Mouse (Mus musculus) neural tube, embryonic 12.5 days (tissue): ENCODE measurements around the gene St6galnac4. TPM values are rescaled to one million over a fixed set of nuclear protein-coding genes. Genes with fewer than 3 reads are reported as not detected.

Experiments used
- ATAC-seq: fragments of 200-750 bp; cut with Nextera tagmentation; 2 replicates; pipeline ENCODE4 v1.8.0; 2017; ENCODE audit warnings: low read depth, mild to moderate bottlenecking, moderate TSS enrichment, moderate library complexity; ENCODE audit not compliant: low FRiP score
- H3K27ac ChIP-seq: fragments of 300-500 bp; sonication (generic); 2 replicates; pipeline ENCODE4 v1.5.1; 2016
- H3K27me3 ChIP-seq: fragments of 300-500 bp; sonication (generic); replicated peaks from 2 replicates; pipeline ENCODE4 v1.6.1; 2016; ENCODE audit warnings: mild to moderate bottlenecking
- H3K36me3 ChIP-seq: fragments of 300-500 bp; sonication (generic); 2 replicates; pipeline ENCODE4 v1.6.1; 2016; ENCODE audit warnings: mild to moderate bottlenecking
- H3K4me1 ChIP-seq: fragments of 300-500 bp; sonication (generic); 2 replicates; pipeline ENCODE4 v1.6.1; 2016
- H3K4me2 ChIP-seq: fragments of 300-500 bp; sonication (generic); replicated peaks from 2 replicates; pipeline ENCODE4 v1.6.1; 2016; ENCODE audit warnings: mild to moderate bottlenecking
- H3K4me3 ChIP-seq: fragments of 300-500 bp; sonication (generic); 2 replicates; pipeline ENCODE4 v1.5.1; 2016
- H3K9ac ChIP-seq: fragments of 300-500 bp; sonication (generic); 2 replicates; pipeline ENCODE4 v1.6.1; 2016; ENCODE audit warnings: mild to moderate bottlenecking
- H3K9me3 ChIP-seq: fragments of 300-500 bp; sonication (generic); 2 replicates; pipeline ENCODE4 v1.6.1; 2016; ENCODE audit warnings: mild to moderate bottlenecking
- WGBS: fragments of 180-500 bp; shearing (Covaris S2); methylation state at CpG from one replicate; pipeline ENCODE4 v1.1.7; 2016; 5-methylcytosine and 5-hydroxymethylcytosine counted together
- polyA plus RNA-seq: library from polyadenylated mRNA; unstranded; fragments of >200 nt; fragmentation: Nextera tagmentation; extraction: Ambion mirVana; gene quantifications from 2 replicates; pipeline ENCODE4 v1.2.1, GENCODE M21; 2016

The St6galnac4 gene
- polyA plus RNA-seq, 1 experiment from 2014 or later, result 21.4 TPM

GRCm38 (mm10) chr2:32590224-32590623 is 3.3 kb downstream of the St6galnac4 start:
- Histone ChIP-seq H3K9ac (no peak overlapping the region), H3K36me3 (peaks cover 3% of the 10 kb centered on the region; the same call in 1 of the 2 replicates), H3K4me1 (peaks cover 14% of the 10 kb centered on the region), H3K4me2 (no peak overlapping the region), H3K9me3 (no peaks in the 10 kb centered on the region), H3K27ac (no peak overlapping the region), H3K27me3 (no peaks in the 10 kb centered on the region), H3K4me3 (no peak overlapping the region)
- no peak for ATAC-seq
- WGBS, result 81% methylated on average over 10 of the region's 10 CpGs

- H3K9ac ChIP-seq, result no peak overlapping the region
- peaks cover 3% of the 10 kb centered on the region; the same call in 1 of the 2 replicates for H3K36me3 ChIP-seq
- no peaks in the 10 kb centered on the region for H3K27me3 ChIP-seq
- H3K27ac ChIP-seq, result no peak overlapping the region
- ATAC-seq, result no peak
- no peak overlapping the region for H3K4me2 ChIP-seq
- WGBS, result 70% methylated on average over 6 of the region's 6 CpGs
- no peak overlapping the region for H3K4me3 ChIP-seq
- peaks cover 14% of the 10 kb centered on the region for H3K4me1 ChIP-seq
- H3K9me3 ChIP-seq, result no peaks in the 10 kb centered on the region
Observed at GRCm38 (mm10) chr2:32591249-32591648, 4.4 kb downstream of the St6galnac4 start.

DNA sequence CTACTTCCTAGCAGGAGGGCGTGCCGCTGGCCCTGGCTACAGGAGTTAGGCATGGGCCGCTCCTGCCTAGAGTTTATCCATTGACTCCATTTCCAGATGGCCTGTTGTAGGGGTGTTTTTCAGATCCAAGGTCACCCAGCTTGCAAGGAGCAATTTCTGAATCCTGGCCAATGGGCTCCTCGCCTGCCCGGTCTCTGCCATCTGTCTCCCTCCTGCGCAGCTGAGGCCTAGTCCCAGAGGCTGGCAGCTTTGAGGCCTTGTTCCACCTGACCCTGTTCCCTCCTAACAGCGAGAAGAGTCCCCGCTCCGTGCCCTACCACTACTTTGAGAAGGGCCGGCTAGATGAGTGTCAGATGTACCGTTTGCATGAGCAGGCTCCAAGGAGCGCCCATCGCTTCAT is 9.8 kb downstream of the St6galnac4 start:
- H3K4me1 ChIP-seq, result no peaks in the 10 kb centered on the region
- H3K36me3 ChIP-seq, result peaks cover 7% of the 10 kb centered on the region; the same call in 1 of the 2 replicates
- 90% methylated on average over 13 of the region's 13 CpGs for WGBS
- no peak overlapping the region for H3K4me2 ChIP-seq
- no peak overlapping the region for H3K4me3 ChIP-seq
- no peak for ATAC-seq
- no peak overlapping the region for H3K27ac ChIP-seq
- no peak overlapping the region for H3K9ac ChIP-seq
- H3K27me3 ChIP-seq, result no peaks in the 10 kb centered on the region
- H3K9me3 ChIP-seq, result no peaks in the 10 kb centered on the region

GRCm38 (mm10) chr2:32597248-32597647 is 10.4 kb downstream of the St6galnac4 start:
- no peak overlapping the region for H3K27ac ChIP-seq
- no peaks in the 10 kb centered on the region for H3K4me1 ChIP-seq
- no peaks in the 10 kb centered on the region for H3K27me3 ChIP-seq
- H3K9me3 ChIP-seq, result no peaks in the 10 kb centered on the region
- H3K4me2 ChIP-seq, result no peak overlapping the region
- WGBS, result 91% methylated on average over 5 of the region's 5 CpGs
- no peak overlapping the region for H3K4me3 ChIP-seq
- no peak for ATAC-seq
- peaks cover 7% of the 10 kb centered on the region; the same call in 1 of the 2 replicates for H3K36me3 ChIP-seq
- H3K9ac ChIP-seq, result no peak overlapping the region

GRCm38 (mm10) chr2:32597699-32598098 is 10.8 kb downstream of the St6galnac4 start:
- no peak overlapping the region for H3K4me2 ChIP-seq
- H3K36me3 ChIP-seq, result peaks cover 7% of the 10 kb centered on the region; the same call in 1 of the 2 replicates
- no peaks in the 10 kb centered on the region for H3K27me3 ChIP-seq
- H3K9ac ChIP-seq, result no peak overlapping the region
- no peaks in the 10 kb centered on the region for H3K9me3 ChIP-seq
- H3K4me1 ChIP-seq, result no peaks in the 10 kb centered on the region
- no peak for ATAC-seq
- WGBS, result 93% methylated on average over 5 of the region's 5 CpGs
- no peak overlapping the region for H3K4me3 ChIP-seq
- H3K27ac ChIP-seq, result no peak overlapping the region

GRCm38 (mm10) chr2:32598506-32598905 is 11.6 kb downstream of the St6galnac4 start:
- Histone ChIP-seq H3K27ac (no peak overlapping the region), H3K4me3 (no peak overlapping the region), H3K9ac (no peak overlapping the region), H3K4me1 (no peaks in the 10 kb centered on the region), H3K4me2 (no peak overlapping the region), H3K9me3 (no peaks in the 10 kb centered on the region), H3K27me3 (no peaks in the 10 kb centered on the region), H3K36me3 (peaks cover 7% of the 10 kb centered on the region; the same call in 1 of the 2 replicates)
- ATAC-seq, result no peak
- WGBS, result 92% methylated on average over 8 of the region's 8 CpGs

DNA sequence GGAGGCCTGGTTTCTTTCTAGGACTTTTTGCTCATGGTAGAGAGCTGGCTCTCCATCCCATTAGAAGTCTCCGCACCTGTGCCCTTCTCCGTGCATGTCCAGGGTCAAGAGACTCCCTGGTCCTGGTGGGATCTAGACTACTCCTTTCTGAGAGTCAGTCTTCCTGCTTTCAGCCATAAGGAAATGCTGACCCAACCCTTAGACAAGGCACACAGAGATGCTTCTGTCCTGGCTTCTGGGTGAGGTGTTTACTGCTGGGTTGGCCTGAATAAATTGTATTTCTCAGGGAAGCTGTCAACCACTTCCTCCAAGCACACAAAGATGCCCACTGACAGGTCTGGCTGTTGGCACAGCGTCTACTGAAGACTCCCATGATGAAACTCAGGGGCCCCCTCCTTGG is 12.5 kb downstream of the St6galnac4 start, which contains the start of gene St6galnac6:
St6galnac6 (plus strand) TSS at position 301 of the 400 bp plus-strand sequence.
- Histone ChIP-seq H3K27me3 (no peaks in the 10 kb centered on the region), H3K4me2 (no peak within 1 kb of the TSS), H3K36me3 (peaks cover 7% of the 10 kb centered on the region; the same call in 1 of the 2 replicates), H3K4me1 (no peaks in the 10 kb centered on the region), H3K9ac (no peak within 1 kb of the TSS), H3K27ac (no peak within 1 kb of the TSS), H3K4me3 (no peak within 1 kb of the TSS), H3K9me3 (no peaks in the 10 kb centered on the region)
- WGBS, result 95% methylated on average over 3 of the region's 3 CpGs
- no peak for ATAC-seq

DNA sequence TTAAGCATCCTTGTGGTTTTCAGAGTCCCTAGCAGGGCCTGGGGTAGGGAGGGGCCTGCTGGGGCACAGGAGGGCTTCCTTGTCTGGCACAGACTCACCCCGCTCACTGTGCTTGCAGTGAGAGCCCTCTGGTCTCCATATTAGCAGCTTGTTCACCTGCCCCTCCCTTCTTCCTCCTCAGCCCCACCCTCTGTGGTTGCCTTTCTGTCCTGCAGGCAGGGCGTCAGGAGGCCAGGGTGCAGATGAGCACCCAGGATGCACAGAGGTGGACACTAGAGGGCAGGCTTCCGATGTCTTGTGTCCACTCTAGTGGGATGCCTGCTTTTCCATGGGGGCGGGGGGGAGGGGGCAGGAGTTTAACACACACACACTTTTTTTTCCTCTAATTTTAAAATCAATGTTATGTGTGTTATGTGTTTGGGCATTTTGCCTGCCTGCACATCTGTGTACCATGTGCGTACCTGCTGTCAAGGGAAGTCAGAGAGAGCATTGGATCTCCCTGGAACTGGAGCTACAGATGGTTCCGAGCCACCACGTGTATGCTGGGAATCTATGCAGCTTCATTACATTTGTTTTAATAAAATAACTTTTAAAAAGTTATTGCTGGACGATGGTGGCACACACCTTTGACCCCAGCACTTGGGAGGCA is 14.6 kb downstream of the St6galnac4 start:
- H3K27me3 ChIP-seq, result no peaks in the 10 kb centered on the region
- H3K27ac ChIP-seq, result no peak overlapping the region
- H3K9ac ChIP-seq, result no peak overlapping the region
- 40% methylated on average over 8 of the region's 8 CpGs for WGBS
- peaks cover 5% of the 10 kb centered on the region; the same call in 1 of the 2 replicates for H3K36me3 ChIP-seq
- peak; percentile 51; the same call in 1 of the 2 replicates for ATAC-seq
- H3K9me3 ChIP-seq, result no peaks in the 10 kb centered on the region
- H3K4me3 ChIP-seq, result no peak overlapping the region
- H3K4me2 ChIP-seq, result no peak overlapping the region
- H3K4me1 ChIP-seq, result no peaks in the 10 kb centered on the region

- WGBS, result under 1% methylated on average over 11 of the region's 11 CpGs
- no peaks in the 10 kb centered on the region for H3K27me3 ChIP-seq
- no peaks in the 10 kb centered on the region for H3K36me3 ChIP-seq
- H3K27ac ChIP-seq, result no peak overlapping the region
- H3K4me3 ChIP-seq, result peak overlapping the region; percentile 7; the same call in 1 of the 2 replicates
- H3K4me1 ChIP-seq, result peaks cover 7% of the 10 kb centered on the region
- H3K9me3 ChIP-seq, result no peaks in the 10 kb centered on the region
- no peak for ATAC-seq
- peak overlapping the region; percentile 49 for H3K4me2 ChIP-seq
- H3K9ac ChIP-seq, result no peak overlapping the region
Observed at GRCm38 (mm10) chr2:32602600-32603054, 15.7 kb downstream of the St6galnac4 start.

DNA sequence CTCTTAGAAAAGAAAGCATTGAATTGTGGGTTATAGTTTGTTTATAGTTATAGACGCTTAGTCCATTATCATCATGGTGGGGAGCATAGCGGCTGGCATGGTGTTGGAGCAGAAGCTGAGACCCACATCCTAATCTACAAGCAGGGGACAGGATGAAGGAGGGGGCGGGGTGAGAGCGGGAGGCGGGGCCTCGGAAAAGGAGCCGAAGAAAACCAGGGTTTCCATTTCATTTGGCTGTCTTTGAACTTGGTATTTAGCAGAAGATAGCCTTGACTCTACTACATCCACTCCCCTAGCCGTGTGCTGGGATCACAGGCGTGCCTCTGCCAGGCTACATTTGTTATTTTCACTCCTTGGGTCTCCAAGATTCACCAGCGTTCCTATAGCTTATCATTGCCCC is 17.7 kb downstream of the St6galnac4 start:
- no peak overlapping the region for H3K9ac ChIP-seq
- H3K27ac ChIP-seq, result no peak overlapping the region
- peaks cover 19% of the 10 kb centered on the region for H3K4me1 ChIP-seq
- no peak overlapping the region for H3K4me3 ChIP-seq
- WGBS, result 42% methylated on average over 10 of the region's 10 CpGs
- H3K4me2 ChIP-seq, result no peak overlapping the region
- no peaks in the 10 kb centered on the region for H3K27me3 ChIP-seq
- no peaks in the 10 kb centered on the region for H3K36me3 ChIP-seq
- no peaks in the 10 kb centered on the region for H3K9me3 ChIP-seq
- no peak for ATAC-seq

- peak overlapping the region; percentile 76 for H3K4me3 ChIP-seq
- WGBS, result 10% methylated on average over 53 of the region's 55 CpGs
- no peak overlapping the region for H3K27ac ChIP-seq
- no peaks in the 10 kb centered on the region for H3K36me3 ChIP-seq
- H3K4me1 ChIP-seq, result peaks cover 24% of the 10 kb centered on the region
- peak; percentile 80 for ATAC-seq
- peak overlapping the region; percentile 76 for H3K9ac ChIP-seq
- no peaks in the 10 kb centered on the region for H3K27me3 ChIP-seq
- no peaks in the 10 kb centered on the region for H3K9me3 ChIP-seq
- H3K4me2 ChIP-seq, result peak overlapping the region; percentile 92
Observed at GRCm38 (mm10) chr2:32606161-32607142, 19.6 kb downstream of the St6galnac4 start.
